Mouse (Mus musculus) cerebellum, adult 2 months (tissue): ENCODE results near the gene March8.

Experiments
- CTCF ChIP-seq: fragments of 200-500 bp; IDR thresholded peaks from 2 replicates; pipeline ENCODE4 v1.5.1; 2011; ENCODE audit warnings: low read depth, mild to moderate bottlenecking, control low read depth, low read length, moderate library complexity, borderline replicate concordance; ENCODE audit not compliant: insufficient read depth
- POLR2A ChIP-seq: fragments of 200-500 bp; IDR thresholded peaks from 2 replicates; pipeline ENCODE4 v1.6.1; 2011; ENCODE audit warnings: low read length, control low read depth, borderline replicate concordance; ENCODE audit not compliant: insufficient read depth

DNA sequence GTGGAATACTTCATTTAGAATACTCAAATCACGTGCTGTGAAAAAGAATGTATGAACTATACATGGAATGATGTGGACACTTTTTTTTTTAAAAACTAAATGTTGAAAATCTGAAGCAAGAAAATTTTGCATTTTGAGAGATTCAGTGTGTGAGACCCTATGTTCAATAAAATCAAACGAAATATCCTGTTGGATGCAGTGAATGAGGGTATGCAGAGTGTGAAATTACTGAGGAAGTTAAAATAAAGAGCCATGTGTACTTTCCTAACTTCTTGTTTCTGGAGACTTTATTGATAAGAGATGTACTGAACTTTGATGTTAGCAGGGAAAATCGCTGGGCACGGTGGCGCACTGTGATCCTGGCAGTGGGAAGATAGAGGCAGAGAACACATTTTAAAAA, 1.3 kb downstream of the March8 start:
- TF ChIP-seq CTCF (no peak), POLR2A (no peak)
